Mouse (Mus musculus) hindbrain, embryonic 16.5 days (tissue): ENCODE results near the gene Sfxn1. TPM values are rescaled to one million over a fixed set of nuclear protein-coding genes. Genes with fewer than 3 reads are reported as not detected.

ENCODE experiments used
- ATAC-seq: fragments of 200-750 bp; cut with Nextera tagmentation; 2 replicates; pipeline ENCODE4 v1.8.0; 2017; ENCODE audit warnings: moderate TSS enrichment, moderate library complexity
- H3K27ac ChIP-seq: fragments of 300-500 bp; sonication (generic); 2 replicates; pipeline ENCODE4 v1.5.1; 2014; ENCODE audit warnings: low read depth, mild to moderate bottlenecking, control low read depth, low read length, moderate library complexity
- H3K27me3 ChIP-seq: fragments of 300-500 bp; sonication (generic); replicated peaks from 2 replicates; pipeline ENCODE4 v1.6.1; 2014; ENCODE audit warnings: low read length; ENCODE audit not compliant: control insufficient read depth, insufficient read depth
- H3K36me3 ChIP-seq: fragments of 300-500 bp; sonication (generic); 2 replicates; pipeline ENCODE4 v1.6.1; 2014; ENCODE audit warnings: mild to moderate bottlenecking, low read length, moderate library complexity, mixed read lengths; ENCODE audit not compliant: control insufficient read depth, insufficient read depth
- H3K4me1 ChIP-seq: fragments of 300-500 bp; sonication (generic); 2 replicates; pipeline ENCODE4 v1.6.1; 2014; ENCODE audit warnings: low read depth, low read length; ENCODE audit not compliant: control insufficient read depth, insufficient read depth
- H3K4me2 ChIP-seq: fragments of 300-500 bp; sonication (generic); 2 replicates; pipeline ENCODE4 v1.6.1; 2014; ENCODE audit warnings: mild to moderate bottlenecking, low read length, control low read depth, moderate library complexity
- H3K4me3 ChIP-seq: fragments of 300-500 bp; sonication (generic); 2 replicates; pipeline ENCODE4 v1.5.1; 2014; ENCODE audit warnings: mild to moderate bottlenecking, low read length, control low read depth, moderate library complexity
- H3K9ac ChIP-seq: fragments of 300-500 bp; sonication (generic); 2 replicates; pipeline ENCODE4 v1.6.1; 2014; ENCODE audit warnings: low read depth, mild to moderate bottlenecking, control low read depth, low read length, moderate library complexity
- H3K9me3 ChIP-seq: fragments of 300-500 bp; sonication (generic); 2 replicates; pipeline ENCODE4 v1.6.1; 2014; ENCODE audit warnings: mild to moderate bottlenecking, low read length, moderate library complexity; ENCODE audit not compliant: control insufficient read depth
- WGBS: fragments of 180-500 bp; shearing (Covaris S2); extraction: QIAGEN DNeasy Blood & Tissue Kit; methylation state at CpG from one replicate; pipeline ENCODE4 v1.1.7; 2014; 5-methylcytosine and 5-hydroxymethylcytosine counted together
- polyA plus RNA-seq: library from polyadenylated mRNA; unstranded; fragments of >200 nt; fragmentation: Nextera tagmentation; extraction: Ambion mirVana; gene quantifications from 2 replicates; pipeline ENCODE4 v1.2.1, GENCODE M21; 2015

Gene Sfxn1
- polyA plus RNA-seq, 1 experiment from 2014 or later, result 97.0 TPM

DNA sequence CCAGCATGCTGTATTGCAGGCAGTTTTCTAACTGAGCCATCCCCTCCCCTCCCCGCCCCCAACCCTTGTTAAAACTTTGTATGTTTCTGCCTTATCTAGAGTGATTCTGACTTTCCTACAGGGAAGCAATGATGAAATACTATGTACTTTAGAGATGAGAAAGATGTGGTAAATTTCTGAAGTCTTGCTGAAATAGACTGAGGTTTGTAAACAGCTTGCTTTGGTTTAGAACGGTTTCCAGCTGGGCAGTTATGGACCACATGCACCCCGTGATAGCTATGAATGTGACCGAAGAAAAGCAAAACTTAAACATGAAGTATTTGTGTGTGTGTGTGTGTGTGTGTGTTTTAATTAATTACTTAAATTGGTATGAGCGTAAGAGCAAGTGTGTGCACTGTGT is 13.2 kb downstream of the Sfxn1 start:
- ATAC-seq, result no peak
- peaks cover 18% of the 10 kb centered on the region for H3K36me3 ChIP-seq
- H3K27me3 ChIP-seq, result no peaks in the 10 kb centered on the region
- H3K27ac ChIP-seq, result no peak overlapping the region
- H3K9ac ChIP-seq, result no peak overlapping the region
- peaks cover 3% of the 10 kb centered on the region for H3K4me1 ChIP-seq
- H3K4me2 ChIP-seq, result no peak overlapping the region
- H3K9me3 ChIP-seq, result no peaks in the 10 kb centered on the region
- H3K4me3 ChIP-seq, result no peak overlapping the region
- 89% methylated on average over 5 of the region's 5 CpGs for WGBS

DNA sequence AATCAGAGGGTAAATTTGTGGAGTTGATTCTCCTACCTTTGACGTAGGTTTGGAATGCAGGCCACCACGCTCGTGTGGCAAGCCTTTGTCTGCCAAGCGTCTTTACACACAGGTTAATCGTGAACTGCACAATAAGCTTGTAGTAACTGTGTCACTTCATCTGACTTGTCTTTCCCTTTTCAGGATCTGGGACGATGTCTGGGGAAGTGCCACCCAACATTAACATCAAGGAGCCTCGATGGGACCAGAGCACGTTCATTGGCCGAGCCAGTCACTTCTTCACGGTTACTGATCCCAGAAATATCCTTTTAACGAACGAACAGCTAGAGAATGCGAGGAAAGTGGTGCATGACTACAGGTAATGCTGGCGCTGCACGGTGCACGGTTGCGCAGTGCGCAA is 13.6 kb downstream of the Sfxn1 start:
- Histone ChIP-seq H3K27ac (no peak overlapping the region), H3K4me1 (peaks cover 3% of the 10 kb centered on the region), H3K4me3 (no peak overlapping the region), H3K9me3 (no peaks in the 10 kb centered on the region), H3K36me3 (peaks cover 19% of the 10 kb centered on the region), H3K27me3 (no peaks in the 10 kb centered on the region), H3K9ac (no peak overlapping the region), H3K4me2 (no peak overlapping the region)
- 89% methylated on average over 18 of the region's 18 CpGs for WGBS
- ATAC-seq, result no peak

DNA sequence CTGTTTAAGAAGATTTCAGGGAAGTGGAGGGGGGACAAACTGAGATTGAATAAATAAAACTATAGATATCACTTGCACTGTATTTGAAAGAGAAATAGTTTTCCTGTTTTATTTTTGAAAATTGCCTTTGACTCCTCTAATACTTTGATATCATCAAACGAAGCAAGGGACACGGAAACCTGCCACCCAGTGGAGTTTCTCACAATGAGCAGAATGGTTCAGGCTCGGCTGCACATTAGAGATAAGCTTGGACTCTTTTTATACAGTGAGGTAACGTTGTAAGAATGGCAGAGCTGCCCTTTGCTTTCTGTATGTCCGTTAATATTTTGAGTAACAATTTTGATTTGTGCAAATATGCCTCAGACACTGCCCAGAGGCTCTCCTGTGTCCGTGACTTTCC is 20.1 kb downstream of the Sfxn1 start:
- H3K27ac ChIP-seq, result no peak overlapping the region
- WGBS, result 86% methylated on average over 6 of the region's 6 CpGs
- no peak overlapping the region for H3K4me3 ChIP-seq
- no peak overlapping the region for H3K9ac ChIP-seq
- H3K4me2 ChIP-seq, result no peak overlapping the region
- no peaks in the 10 kb centered on the region for H3K9me3 ChIP-seq
- ATAC-seq, result no peak
- no peaks in the 10 kb centered on the region for H3K4me1 ChIP-seq
- peaks cover 32% of the 10 kb centered on the region for H3K36me3 ChIP-seq
- H3K27me3 ChIP-seq, result no peaks in the 10 kb centered on the region

DNA sequence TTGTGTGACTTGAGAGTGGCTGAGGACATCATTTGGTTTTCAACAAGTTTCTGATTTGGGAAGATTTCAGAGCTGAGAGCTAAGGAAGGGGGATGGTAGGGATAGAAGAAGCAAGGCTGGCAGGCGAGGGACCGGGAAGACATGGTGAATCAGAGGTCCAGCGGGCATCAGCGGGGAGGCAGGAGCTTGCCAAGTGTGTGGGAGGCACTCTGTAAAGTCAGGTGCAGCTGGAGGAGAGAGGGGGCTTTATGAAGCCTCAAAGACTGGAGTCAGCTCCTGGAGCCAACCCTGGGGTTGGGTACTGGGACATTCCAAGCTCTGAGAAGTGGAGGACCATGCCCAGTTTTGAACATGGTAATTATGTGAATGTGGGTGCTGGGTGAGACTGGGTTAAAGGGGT is 22.7 kb downstream of the Sfxn1 start:
- no peak overlapping the region for H3K4me2 ChIP-seq
- H3K36me3 ChIP-seq, result peaks cover 23% of the 10 kb centered on the region
- no peaks in the 10 kb centered on the region for H3K4me1 ChIP-seq
- no peak overlapping the region for H3K4me3 ChIP-seq
- WGBS, result 77% methylated on average over 4 of the region's 4 CpGs
- H3K27ac ChIP-seq, result no peak overlapping the region
- no peak overlapping the region for H3K9ac ChIP-seq
- ATAC-seq, result no peak; the same call in 1 of the 2 replicates
- H3K27me3 ChIP-seq, result no peaks in the 10 kb centered on the region
- no peaks in the 10 kb centered on the region for H3K9me3 ChIP-seq

DNA sequence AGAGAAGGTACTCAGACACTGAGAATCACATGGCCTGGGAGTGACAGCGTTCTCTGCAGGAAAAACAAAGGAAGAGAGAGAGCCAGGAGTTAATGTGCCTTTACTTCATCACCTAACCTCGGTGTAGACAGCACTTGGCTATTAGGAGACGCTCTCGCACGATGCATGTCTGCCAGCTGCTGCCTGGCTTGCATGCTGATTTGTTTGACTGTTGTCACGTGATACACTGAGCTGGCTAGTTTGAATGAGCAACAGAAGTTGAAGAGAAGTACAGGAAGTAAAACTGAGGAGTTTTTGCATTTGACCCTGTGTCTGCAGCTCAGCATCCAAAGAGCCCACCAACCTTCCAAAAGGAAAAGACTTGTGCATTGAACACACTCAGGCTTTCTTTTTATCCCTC is 23.3 kb downstream of the Sfxn1 start:
- H3K4me3 ChIP-seq, result no peak overlapping the region
- H3K9me3 ChIP-seq, result no peaks in the 10 kb centered on the region
- peak; percentile 42; the same call in 1 of the 2 replicates for ATAC-seq
- WGBS, result 66% methylated on average over 6 of the region's 6 CpGs
- H3K4me2 ChIP-seq, result no peak overlapping the region
- H3K9ac ChIP-seq, result no peak overlapping the region
- H3K36me3 ChIP-seq, result peaks cover 21% of the 10 kb centered on the region
- H3K27ac ChIP-seq, result peak overlapping the region; percentile 25; the same call in 1 of the 2 replicates
- H3K27me3 ChIP-seq, result no peaks in the 10 kb centered on the region
- no peaks in the 10 kb centered on the region for H3K4me1 ChIP-seq

DNA sequence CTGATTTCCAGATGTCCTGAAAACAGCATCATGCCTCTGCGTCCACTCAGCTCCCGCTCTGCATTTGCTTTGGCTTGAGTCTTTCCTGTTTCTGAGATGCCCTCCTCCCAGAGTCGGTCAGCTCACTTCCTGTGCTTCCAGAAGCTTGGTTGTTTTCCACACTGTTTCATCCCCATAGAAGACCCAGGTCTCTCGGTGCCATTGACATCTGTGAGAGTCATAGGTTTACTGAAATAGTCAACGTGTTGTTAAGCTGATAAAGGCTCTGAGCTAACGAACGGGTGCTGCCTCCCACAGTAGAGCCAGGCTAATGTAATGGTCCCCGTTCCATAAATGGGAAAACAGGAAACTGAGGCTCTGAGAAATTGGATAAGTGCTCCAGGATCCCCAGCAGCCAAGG is 24.1 kb downstream of the Sfxn1 start:
- H3K36me3 ChIP-seq, result peaks cover 20% of the 10 kb centered on the region
- no peaks in the 10 kb centered on the region for H3K4me1 ChIP-seq
- no peak for ATAC-seq
- H3K27me3 ChIP-seq, result no peaks in the 10 kb centered on the region
- H3K27ac ChIP-seq, result no peak overlapping the region; the same call in 1 of the 2 replicates
- no peak overlapping the region for H3K9ac ChIP-seq
- no peak overlapping the region for H3K4me3 ChIP-seq
- WGBS, result 87% methylated on average over 8 of the region's 8 CpGs
- H3K9me3 ChIP-seq, result no peaks in the 10 kb centered on the region
- H3K4me2 ChIP-seq, result no peak overlapping the region

DNA sequence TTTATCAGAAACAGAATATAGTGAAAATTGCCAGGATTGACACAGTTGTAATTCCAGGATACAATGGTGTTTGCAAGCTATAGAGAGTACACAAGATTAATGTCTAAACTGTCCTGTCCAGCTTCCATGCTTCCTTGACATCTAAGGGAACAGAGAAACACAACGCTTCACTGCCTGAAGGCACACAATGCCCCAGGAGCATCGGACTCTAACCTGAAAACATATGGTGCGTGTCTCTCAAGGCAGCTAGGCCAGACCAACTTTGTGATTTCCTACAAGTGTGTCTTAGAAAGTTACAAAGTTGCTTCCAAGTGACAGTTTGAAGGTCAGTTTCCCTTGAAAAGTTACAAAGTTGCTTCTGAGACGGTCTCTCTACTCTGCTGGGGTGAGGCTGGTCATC is 25.6 kb downstream of the Sfxn1 start:
- H3K4me1 ChIP-seq, result no peaks in the 10 kb centered on the region
- 92% methylated on average over 4 of the region's 4 CpGs for WGBS

DNA sequence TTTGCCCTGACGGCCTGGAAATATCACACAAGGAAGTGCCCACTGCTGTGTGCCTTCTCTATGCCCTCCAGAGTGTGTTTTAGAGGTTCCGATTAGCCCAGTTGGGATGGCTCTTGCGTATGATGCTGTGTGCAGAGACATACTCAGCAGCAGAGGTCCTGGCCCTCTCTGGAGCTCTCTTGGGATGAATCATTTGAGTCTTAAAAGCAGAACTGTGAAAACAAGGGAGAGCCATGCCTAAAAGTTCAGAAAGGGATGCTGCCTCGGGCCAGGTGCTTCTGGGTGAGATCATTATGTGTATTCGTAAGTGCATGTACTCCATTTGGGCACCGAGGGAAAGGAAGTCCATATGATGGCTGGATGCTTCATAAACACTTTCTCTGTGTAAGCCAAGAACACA is 26.1 kb downstream of the Sfxn1 start:
- no peaks in the 10 kb centered on the region for H3K9me3 ChIP-seq
- H3K4me2 ChIP-seq, result no peak overlapping the region
- no peak overlapping the region for H3K4me3 ChIP-seq
- H3K36me3 ChIP-seq, result peaks cover 10% of the 10 kb centered on the region
- ATAC-seq, result no peak
- H3K27me3 ChIP-seq, result no peaks in the 10 kb centered on the region
- H3K27ac ChIP-seq, result no peak overlapping the region
- H3K9ac ChIP-seq, result no peak overlapping the region
- WGBS, result 90% methylated on average over 6 of the region's 6 CpGs
- H3K4me1 ChIP-seq, result no peaks in the 10 kb centered on the region

More for the DNA sequence above, 25.6 kb downstream of the Sfxn1 start:
- no peak overlapping the region for H3K9ac ChIP-seq
- no peak for ATAC-seq
- H3K9me3 ChIP-seq, result no peaks in the 10 kb centered on the region
- no peaks in the 10 kb centered on the region for H3K27me3 ChIP-seq
- no peak overlapping the region for H3K4me3 ChIP-seq
- no peak overlapping the region for H3K27ac ChIP-seq
- H3K4me2 ChIP-seq, result no peak overlapping the region
- H3K36me3 ChIP-seq, result peaks cover 14% of the 10 kb centered on the region

DNA sequence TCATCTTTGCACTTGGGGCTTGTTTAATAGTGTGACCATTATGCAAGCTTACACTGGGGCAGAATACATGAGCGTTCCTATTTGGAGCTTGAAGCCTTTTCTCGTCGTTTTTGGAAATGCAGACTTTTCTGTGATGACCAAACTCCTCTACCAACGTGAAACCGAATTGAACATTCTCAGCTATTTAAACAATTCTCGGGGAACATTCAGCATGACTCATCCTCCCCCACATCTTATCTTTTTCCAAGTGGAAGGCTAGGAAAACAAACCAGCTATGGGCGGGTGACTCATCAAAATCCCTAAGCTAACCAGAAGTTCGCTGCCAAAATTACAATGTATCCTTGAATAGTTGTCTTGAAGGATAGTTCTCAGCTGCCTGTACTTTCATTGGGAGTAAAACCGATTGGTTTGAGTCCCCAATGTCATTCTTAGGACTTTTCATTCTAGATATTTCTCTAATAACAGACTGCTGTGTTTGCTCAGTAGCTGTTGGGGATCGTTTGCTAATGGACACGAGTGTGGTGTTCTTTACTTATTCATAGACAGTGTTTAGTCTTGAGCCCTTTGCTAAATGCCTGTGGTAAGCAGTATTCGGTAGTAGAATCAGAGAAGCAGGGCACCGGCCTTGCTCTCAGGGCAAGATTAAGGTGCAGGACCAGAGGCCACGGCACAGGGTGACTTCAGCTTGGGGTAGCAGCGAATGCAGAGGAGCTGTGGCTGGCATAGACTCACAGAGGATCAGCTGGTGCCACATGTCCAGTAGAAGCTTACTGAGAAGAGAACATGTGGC is 29.6 kb downstream of the Sfxn1 start:
- no peak overlapping the region for H3K4me3 ChIP-seq
- peaks cover 9% of the 10 kb centered on the region; the same call in 1 of the 2 replicates for H3K36me3 ChIP-seq
- H3K27ac ChIP-seq, result no peak overlapping the region
- H3K27me3 ChIP-seq, result no peaks in the 10 kb centered on the region
- ATAC-seq, result no peak
- WGBS, result 91% methylated on average over 15 of the region's 15 CpGs
- no peaks in the 10 kb centered on the region for H3K4me1 ChIP-seq
- no peak overlapping the region for H3K4me2 ChIP-seq
- H3K9ac ChIP-seq, result no peak overlapping the region
- H3K9me3 ChIP-seq, result no peaks in the 10 kb centered on the region
